In genomic region chr9:10464758-10465157, GRCm38 (mm10) we compare ENCODE assay signal across 26 mouse cellular contexts.
DNase-seq lines count a peak whose midpoint lies in the region; ATAC-seq and TF ChIP-seq lines count a peak whose summit lies in the region.
"Had no signal": no experiment of that assay in that cellular context is flagged by ENCODE, and none has a peak within 500 bp of the region (broad histone marks: within the 10 kb centered on the region; RNA-seq: fewer than 3 reads in every experiment).

No protein-coding gene starts in this region.

- H3K27ac ChIP-seq in hindbrain, postnatal 0 days = no peak overlapping the region
- no peak overlapping the region for H3K27ac ChIP-seq in hindbrain, embryonic 10.5 days
- H3K27ac ChIP-seq in heart, embryonic 10.5 days = no peak overlapping the region
- H3K27ac ChIP-seq: embryonic facial prominence, embryonic 13.5 days; forebrain, embryonic 12.5 days; limb, embryonic 12.5 days; midbrain, embryonic 12.5 days; neural tube, embryonic 15.5 days had no signal

- H3K9me3 ChIP-seq in hindbrain, postnatal 0 days (ENCODE audit: low read length) = no peaks in the 10 kb centered on the region
- H3K9me3 ChIP-seq in hindbrain, embryonic 10.5 days = no peaks in the 10 kb centered on the region
- 0 out of 2 replicates have a peak, but pooled peaks cover 2% of the 10 kb centered on the region for H3K9me3 ChIP-seq in heart, embryonic 10.5 days
- H3K9me3 ChIP-seq: embryonic facial prominence, embryonic 13.5 days; forebrain, embryonic 12.5 days; limb, embryonic 12.5 days; midbrain, embryonic 12.5 days; neural tube, embryonic 15.5 days had no signal

- TF ChIP-seq CTCF in hindbrain, postnatal 0 days (IDR thresholded peaks at IDR 0.05; ENCODE audit: low read depth) = peak; percentile 9; the same call in 1 of the 2 replicates

- H3K4me2 ChIP-seq in hindbrain, postnatal 0 days (ENCODE audit: low read depth, low read length) = no peak overlapping the region
- H3K4me2 ChIP-seq: embryonic facial prominence, embryonic 13.5 days; forebrain, embryonic 12.5 days; heart, embryonic 11.5 days; limb, embryonic 12.5 days; liver, embryonic 11.5 days; midbrain, embryonic 12.5 days; neural tube, embryonic 15.5 days had no signal

- H3K36me3 ChIP-seq in hindbrain, postnatal 0 days (ENCODE audit: insufficient read depth, low read length) = no peaks in the 10 kb centered on the region
- no peaks in the 10 kb centered on the region for H3K36me3 ChIP-seq in hindbrain, embryonic 10.5 days
- H3K36me3 ChIP-seq in heart, embryonic 10.5 days = no peaks in the 10 kb centered on the region
- H3K36me3 ChIP-seq: embryonic facial prominence, embryonic 13.5 days; forebrain, embryonic 12.5 days; limb, embryonic 12.5 days; midbrain, embryonic 12.5 days; neural tube, embryonic 15.5 days had no signal

- H3K27me3 ChIP-seq in hindbrain, postnatal 0 days (ENCODE audit: insufficient read depth, low read length) = no peaks in the 10 kb centered on the region
- no peaks in the 10 kb centered on the region for H3K27me3 ChIP-seq in hindbrain, embryonic 10.5 days (ENCODE audit: insufficient read depth, poor library complexity, severe bottlenecking)
- H3K27me3 ChIP-seq in heart, embryonic 10.5 days (ENCODE audit: insufficient read depth, poor library complexity, severe bottlenecking) = no peaks in the 10 kb centered on the region
- H3K27me3 ChIP-seq: embryonic facial prominence, embryonic 13.5 days; forebrain, embryonic 12.5 days; limb, embryonic 12.5 days; midbrain, embryonic 12.5 days; neural tube, embryonic 15.5 days had no signal

- ATAC-seq in hindbrain, postnatal 0 days = no peak

- H3K4me1 ChIP-seq in hindbrain, postnatal 0 days (ENCODE audit: insufficient read depth, low read length) = no peaks in the 10 kb centered on the region
- H3K4me1 ChIP-seq in hindbrain, embryonic 10.5 days (replicated peaks) = no peaks in the 10 kb centered on the region
- H3K4me1 ChIP-seq in heart, embryonic 10.5 days = no peaks in the 10 kb centered on the region
- H3K4me1 ChIP-seq: embryonic facial prominence, embryonic 13.5 days; forebrain, embryonic 12.5 days; limb, embryonic 12.5 days; midbrain, embryonic 12.5 days; neural tube, embryonic 15.5 days had no signal

- H3K9ac ChIP-seq in hindbrain, postnatal 0 days (replicated peaks; ENCODE audit: low read length) = no peak overlapping the region
- H3K9ac ChIP-seq: embryonic facial prominence, embryonic 13.5 days; forebrain, embryonic 12.5 days; limb, embryonic 12.5 days; midbrain, embryonic 12.5 days; neural tube, embryonic 15.5 days had no signal

- H3K4me3 ChIP-seq in hindbrain, postnatal 0 days (ENCODE audit: low read length) = no peak overlapping the region
- no peak overlapping the region for H3K4me3 ChIP-seq in hindbrain, embryonic 10.5 days
- no peak overlapping the region for H3K4me3 ChIP-seq in heart, embryonic 10.5 days
- H3K4me3 ChIP-seq: embryonic facial prominence, embryonic 13.5 days; erythroblast, embryonic 14.5 days; forebrain, embryonic 12.5 days; limb, embryonic 12.5 days; midbrain, embryonic 12.5 days; neural tube, embryonic 15.5 days had no signal

- DNase-seq in hindbrain, postnatal 0 days (ENCODE audit: low spot score) = no peak
- no peak for DNase-seq in hindbrain, embryonic 10.5 days (ENCODE audit: low spot score)
- peak; percentile 6 for DNase-seq in right cerebral cortex, postnatal 14 days
- DNase-seq in right cerebral cortex, postnatal 25 days = no peak
- DNase-seq in R1 (ENCODE audit: low read depth, low spot score) = peak; percentile 74
- DNase-seq in B cell, adult 2 months = no peak
- DNase-seq in heart, embryonic 10.5 days (ENCODE audit: low spot score) = no peak
- DNase-seq: adrenal gland, postnatal 36 days; cerebellum, adult 11 months; cerebellum, postnatal 14 days; embryo, embryonic 11 days; heart, postnatal 10 days; kidney, adult 18-20 months; lung, adult 18-20 months; lung, postnatal 14 days; right cerebral cortex, adult 18-20 months; thymus, adult 2 months; thymus, postnatal 4 days had no signal

Comparison
In these comparisons a context has a peak if more than half of its experiments do, and no peak if none do; other contexts are left out.
1. DNase-seq: peak in right cerebral cortex, postnatal 14 days (single experiment) and R1 (single experiment); none in hindbrain, postnatal 0 days (single experiment), hindbrain, embryonic 10.5 days (single experiment), right cerebral cortex, postnatal 25 days (single experiment), B cell, adult 2 months (0 of 2) and heart, embryonic 10.5 days (single experiment).